Mouse (Mus musculus) ES-Bruce4 (cell line): ENCODE results near the gene Slc6a20b.

Experiments
- CTCF ChIP-seq: IDR thresholded peaks from one replicate; pipeline ENCODE4 v1.8.1; 2011; ENCODE audit warnings: low read depth, low read length
- POLR2A ChIP-seq: IDR thresholded peaks from one replicate; pipeline ENCODE4 v1.8.1; 2011; ENCODE audit warnings: low read length; ENCODE audit not compliant: insufficient read depth

- TF ChIP-seq CTCF (no peak), POLR2A (no peak)
Observed at GRCm38 (mm10) chr9:123625821-123626220, 6.5 kb downstream of the Slc6a20b start.
